Mouse (Mus musculus): ENCODE data around the gene Fbxl17. TPM values are rescaled to one million over a fixed set of nuclear protein-coding genes. Genes with fewer than 3 reads are reported as not detected.

Fbxl17 gene
- polyA plus RNA-seq, 1 experiment from 2014 or later, result 12.0 TPM

DNA sequence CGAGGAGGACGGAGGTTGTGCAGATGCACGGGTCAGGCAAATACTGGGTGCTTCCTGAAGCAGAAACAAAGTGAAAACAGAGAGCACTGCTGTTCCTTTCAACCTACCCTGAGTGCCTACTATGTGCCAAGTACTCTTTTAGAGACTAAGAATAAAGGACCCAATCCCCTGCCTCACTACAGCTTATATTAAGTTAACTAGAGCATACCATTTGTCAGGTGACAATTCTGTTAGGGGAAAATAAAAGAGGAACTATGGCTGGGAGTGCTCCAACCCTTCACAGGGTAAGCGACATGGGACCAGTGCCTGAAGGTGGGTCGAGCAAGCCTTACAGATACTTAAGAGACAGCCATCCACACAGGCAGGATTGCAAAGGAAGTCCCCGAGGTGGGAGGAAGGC is 407.0 kb downstream of the Fbxl17 start:
- no peak overlapping the region for H3K4me2 ChIP-seq
- H3K27ac ChIP-seq, result no peak overlapping the region
- H3K9me3 ChIP-seq, result 0 out of 2 replicates have a peak, but pooled peaks cover 3% of the 10 kb centered on the region
- 84% methylated on average over 6 of the region's 6 CpGs for WGBS
- no peaks in the 10 kb centered on the region for H3K27me3 ChIP-seq
- no peak overlapping the region for H3K4me3 ChIP-seq
- ATAC-seq (ENCODE audit: low FRiP score), result no peak
- H3K36me3 ChIP-seq, result no peaks in the 10 kb centered on the region
- no peak overlapping the region for H3K9ac ChIP-seq
- H3K4me1 ChIP-seq (replicated peaks), result no peaks in the 10 kb centered on the region

DNA sequence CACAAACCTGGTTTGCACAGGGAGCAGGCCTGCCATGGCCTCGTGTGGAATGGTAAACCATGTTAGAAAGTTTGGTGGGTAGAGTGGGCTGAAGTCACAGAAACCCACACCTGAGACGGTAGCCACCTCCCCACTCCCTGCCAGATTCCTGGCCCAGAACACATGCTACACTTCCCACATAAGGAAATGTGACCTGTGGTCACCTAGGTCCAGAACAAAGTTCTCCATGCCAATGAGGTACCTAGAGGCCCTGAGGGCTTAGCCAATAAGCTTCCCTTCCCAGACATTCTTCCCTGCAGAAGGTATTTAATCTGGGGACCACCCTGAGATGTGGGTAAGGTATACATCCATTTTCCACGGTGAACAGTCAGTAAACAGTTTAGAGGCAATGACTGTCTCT is 409.7 kb downstream of the Fbxl17 start:
- no peak overlapping the region for H3K9ac ChIP-seq
- H3K4me3 ChIP-seq, result no peak overlapping the region
- no peak overlapping the region for H3K27ac ChIP-seq
- H3K36me3 ChIP-seq, result no peaks in the 10 kb centered on the region
- no peaks in the 10 kb centered on the region for H3K4me1 ChIP-seq (replicated peaks)
- no peak overlapping the region for H3K4me2 ChIP-seq
- WGBS, result 97% methylated on average over 3 of the region's 3 CpGs
- 0 out of 2 replicates have a peak, but pooled peaks cover 3% of the 10 kb centered on the region for H3K9me3 ChIP-seq
- no peak for ATAC-seq (ENCODE audit: low FRiP score)
- H3K27me3 ChIP-seq, result no peaks in the 10 kb centered on the region

DNA sequence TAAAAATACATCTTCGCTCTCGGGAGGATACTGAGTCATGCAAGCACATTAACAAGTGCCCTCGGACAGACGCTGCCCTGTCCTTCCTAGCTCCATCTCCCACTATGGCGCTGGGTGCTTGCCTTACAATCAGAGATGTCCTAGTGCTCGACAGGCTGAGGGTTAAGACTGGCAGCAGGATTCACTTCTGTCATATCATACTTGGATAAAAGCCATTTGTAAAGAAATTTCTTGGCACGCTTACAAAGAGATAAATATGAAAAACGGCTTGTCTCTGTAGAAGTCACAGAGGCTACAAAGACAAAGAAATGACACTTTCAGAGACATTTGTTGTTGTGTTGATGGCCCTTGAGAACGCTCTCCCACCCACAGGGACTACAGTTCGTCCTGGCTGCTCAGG is 412.6 kb downstream of the Fbxl17 start:
- 0 out of 2 replicates have a peak, but pooled peaks cover 3% of the 10 kb centered on the region for H3K9me3 ChIP-seq

DNA sequence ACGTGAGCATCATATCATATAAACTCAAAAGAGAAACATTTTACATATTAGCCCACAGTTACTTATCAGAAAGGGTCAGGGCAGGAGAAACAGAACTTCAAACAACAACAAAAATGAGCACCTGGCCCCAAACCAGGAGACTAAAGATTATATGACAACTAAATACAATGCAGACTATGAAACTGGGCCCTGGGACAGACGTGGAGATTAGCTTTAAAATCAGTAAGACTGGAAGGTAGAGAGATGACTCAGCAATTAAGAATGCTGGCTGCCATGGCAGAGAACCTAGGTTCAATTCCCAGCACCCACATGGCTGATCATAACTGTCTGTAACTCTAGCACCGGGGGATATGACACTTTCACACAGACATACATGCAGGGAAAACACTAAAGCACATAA is 413.3 kb downstream of the Fbxl17 start:
- WGBS, result 80% methylated on average over 3 of the region's 3 CpGs
- Histone ChIP-seq H3K9ac (no peak overlapping the region), H3K36me3 (no peaks in the 10 kb centered on the region), H3K27me3 (no peaks in the 10 kb centered on the region), H3K4me1 (replicated peaks) (no peaks in the 10 kb centered on the region), H3K9me3 (0 out of 2 replicates have a peak, but pooled peaks cover 3% of the 10 kb centered on the region), H3K27ac (no peak overlapping the region), H3K4me3 (no peak overlapping the region), H3K4me2 (no peak overlapping the region)
- no peak for ATAC-seq (ENCODE audit: low FRiP score)

More for the DNA sequence above, 412.6 kb downstream of the Fbxl17 start:
- Histone ChIP-seq H3K36me3 (no peaks in the 10 kb centered on the region), H3K9ac (no peak overlapping the region), H3K4me2 (no peak overlapping the region), H3K4me1 (replicated peaks) (no peaks in the 10 kb centered on the region), H3K27ac (no peak overlapping the region), H3K27me3 (no peaks in the 10 kb centered on the region), H3K4me3 (no peak overlapping the region)
- WGBS, result 83% methylated on average over 10 of the region's 10 CpGs
- no peak for ATAC-seq (ENCODE audit: low FRiP score)

DNA sequence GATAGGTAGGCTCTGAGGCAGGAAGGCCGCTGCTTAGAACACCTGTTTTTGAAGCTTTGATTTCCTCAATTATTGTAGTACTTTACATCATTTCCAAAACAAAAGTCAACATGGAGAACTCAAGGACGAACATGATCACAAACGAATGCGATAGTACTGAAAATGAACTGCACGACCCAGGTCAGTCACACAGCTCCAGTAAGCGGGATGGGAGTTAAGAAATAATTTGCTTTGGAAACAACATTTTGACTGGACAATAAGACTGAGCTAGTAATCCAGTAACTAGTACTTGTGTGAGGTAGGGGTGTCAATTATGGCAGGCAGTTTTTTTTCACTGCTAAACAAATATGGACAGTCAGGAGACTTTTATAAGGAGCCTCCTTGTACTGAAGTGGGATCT is 414.6 kb downstream of the Fbxl17 start:
- H3K9me3 ChIP-seq, result 0 out of 2 replicates have a peak, but pooled peaks cover 3% of the 10 kb centered on the region
- no peak overlapping the region for H3K4me3 ChIP-seq
- H3K36me3 ChIP-seq, result no peaks in the 10 kb centered on the region
- 0 out of 2 replicates have a peak, but pooled peaks cover 4% of the 10 kb centered on the region for H3K4me1 ChIP-seq (replicated peaks)
- H3K9ac ChIP-seq, result no peak overlapping the region
- ATAC-seq (ENCODE audit: low FRiP score), result no peak
- no peak overlapping the region for H3K4me2 ChIP-seq
- WGBS, result 97% methylated on average over 6 of the region's 6 CpGs
- H3K27ac ChIP-seq, result no peak overlapping the region
- no peaks in the 10 kb centered on the region for H3K27me3 ChIP-seq

DNA sequence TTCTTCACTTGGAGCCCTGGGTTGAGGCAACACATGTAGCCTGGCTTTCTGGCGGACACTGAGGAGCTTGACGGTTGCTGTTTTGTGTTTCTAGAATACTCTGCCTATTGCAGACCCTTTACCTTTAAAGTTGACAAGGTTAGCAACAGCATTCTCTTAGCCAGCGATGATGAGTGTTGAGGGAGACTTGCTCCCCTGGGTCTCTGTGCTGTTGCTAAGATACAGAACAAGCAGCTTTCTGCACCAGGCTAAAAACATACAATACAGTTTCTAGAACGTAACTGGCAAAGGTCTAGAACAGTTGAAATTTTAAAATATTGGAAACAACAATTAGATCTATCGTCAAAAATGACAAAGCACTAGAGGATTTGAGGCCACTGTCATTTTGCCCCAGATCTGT is 420.7 kb downstream of the Fbxl17 start:
- no peak overlapping the region for H3K27ac ChIP-seq

DNA sequence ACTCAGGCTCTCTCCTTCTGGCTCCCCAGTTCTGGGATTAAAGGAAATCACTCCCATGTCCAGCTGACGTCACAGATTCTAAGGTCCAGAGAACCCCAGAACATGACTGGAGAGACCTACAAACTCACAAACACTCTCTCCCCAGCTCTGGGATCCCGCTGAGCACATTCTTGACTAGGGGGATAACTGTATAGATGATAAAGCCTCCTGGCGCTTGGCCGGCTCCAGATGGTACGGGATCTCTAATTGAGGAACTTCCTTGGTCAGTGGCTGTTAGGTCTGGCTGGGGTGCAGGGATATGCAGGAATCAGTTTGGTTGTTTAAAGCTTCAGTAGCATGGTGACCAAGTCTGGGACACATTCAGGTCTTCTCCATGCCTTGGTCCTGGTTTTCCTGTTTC is 422.3 kb downstream of the Fbxl17 start:
- H3K4me1 ChIP-seq (replicated peaks), result peaks cover 41% of the 10 kb centered on the region
- no peaks in the 10 kb centered on the region for H3K9me3 ChIP-seq
- H3K36me3 ChIP-seq, result no peaks in the 10 kb centered on the region
- H3K4me2 ChIP-seq, result no peak overlapping the region
- ATAC-seq (ENCODE audit: low FRiP score), result no peak
- WGBS, result 80% methylated on average over 5 of the region's 5 CpGs
- no peak overlapping the region for H3K4me3 ChIP-seq
- no peaks in the 10 kb centered on the region for H3K27me3 ChIP-seq
- no peak overlapping the region for H3K9ac ChIP-seq
- H3K27ac ChIP-seq, result no peak overlapping the region

More for the DNA sequence above, 420.7 kb downstream of the Fbxl17 start:
- ATAC-seq (ENCODE audit: low FRiP score), result no peak
- no peak overlapping the region for H3K4me3 ChIP-seq
- H3K27me3 ChIP-seq, result no peaks in the 10 kb centered on the region
- H3K4me2 ChIP-seq, result no peak overlapping the region
- H3K9me3 ChIP-seq, result no peaks in the 10 kb centered on the region
- no peaks in the 10 kb centered on the region for H3K36me3 ChIP-seq
- 54% methylated on average over 5 of the region's 5 CpGs for WGBS
- peaks cover 38% of the 10 kb centered on the region for H3K4me1 ChIP-seq (replicated peaks)
- H3K9ac ChIP-seq, result no peak overlapping the region; the same call in 1 of the 2 replicates

DNA sequence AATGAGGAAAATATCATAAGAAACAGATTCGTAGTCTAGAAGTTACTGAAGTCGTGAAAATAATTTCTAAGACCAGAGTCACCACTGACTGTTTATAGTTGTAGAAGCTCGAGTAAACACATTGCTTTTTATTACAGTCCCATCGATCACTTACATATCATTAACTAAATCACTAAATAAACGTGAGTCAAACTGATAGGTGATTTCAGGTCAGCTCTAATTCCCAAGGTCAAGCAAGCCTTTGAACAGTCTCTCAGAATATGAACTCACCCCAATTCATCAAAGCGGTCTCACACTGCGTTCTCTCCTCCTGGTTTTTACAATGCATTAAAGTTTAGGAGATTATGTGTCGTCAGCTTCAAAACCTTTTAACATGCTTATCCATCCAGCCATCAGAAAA is 423.2 kb downstream of the Fbxl17 start:
- Histone ChIP-seq H3K4me1 (replicated peaks) (peaks cover 41% of the 10 kb centered on the region), H3K9ac (no peak overlapping the region), H3K4me2 (no peak overlapping the region), H3K27ac (no peak overlapping the region), H3K27me3 (no peaks in the 10 kb centered on the region), H3K36me3 (no peaks in the 10 kb centered on the region), H3K4me3 (no peak overlapping the region), H3K9me3 (no peaks in the 10 kb centered on the region)
- no peak for ATAC-seq (ENCODE audit: low FRiP score)
- WGBS, result 57% methylated on average over 8 of the region's 8 CpGs

DNA sequence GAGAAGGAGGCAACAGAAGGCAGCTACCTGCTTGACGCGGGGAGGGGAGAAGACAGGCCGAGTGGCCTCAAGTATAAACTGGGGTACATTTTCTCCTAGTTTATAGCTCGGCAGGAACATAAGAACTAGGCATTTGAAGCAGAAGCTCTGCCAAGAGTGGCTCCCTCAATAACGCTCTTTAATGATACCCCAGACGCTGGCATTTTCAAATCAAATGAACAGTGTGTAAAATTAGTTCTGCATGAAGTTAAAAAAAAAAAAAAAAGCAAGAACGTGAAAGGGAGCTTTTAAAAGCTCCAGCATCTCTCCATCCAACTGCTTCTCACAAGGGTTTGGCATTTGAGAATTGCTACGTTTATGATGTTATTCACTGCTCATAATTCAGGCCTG is 423.8 kb downstream of the Fbxl17 start:
- H3K4me1 ChIP-seq (replicated peaks), result peaks cover 44% of the 10 kb centered on the region
- no peak overlapping the region for H3K4me2 ChIP-seq
- ATAC-seq (ENCODE audit: low FRiP score), result no peak
- H3K4me3 ChIP-seq, result no peak overlapping the region
- H3K27ac ChIP-seq, result no peak overlapping the region
- no peaks in the 10 kb centered on the region for H3K36me3 ChIP-seq
- 49% methylated on average over 8 of the region's 8 CpGs for WGBS
- H3K9me3 ChIP-seq, result no peaks in the 10 kb centered on the region
- no peak overlapping the region for H3K9ac ChIP-seq
- H3K27me3 ChIP-seq, result no peaks in the 10 kb centered on the region

DNA sequence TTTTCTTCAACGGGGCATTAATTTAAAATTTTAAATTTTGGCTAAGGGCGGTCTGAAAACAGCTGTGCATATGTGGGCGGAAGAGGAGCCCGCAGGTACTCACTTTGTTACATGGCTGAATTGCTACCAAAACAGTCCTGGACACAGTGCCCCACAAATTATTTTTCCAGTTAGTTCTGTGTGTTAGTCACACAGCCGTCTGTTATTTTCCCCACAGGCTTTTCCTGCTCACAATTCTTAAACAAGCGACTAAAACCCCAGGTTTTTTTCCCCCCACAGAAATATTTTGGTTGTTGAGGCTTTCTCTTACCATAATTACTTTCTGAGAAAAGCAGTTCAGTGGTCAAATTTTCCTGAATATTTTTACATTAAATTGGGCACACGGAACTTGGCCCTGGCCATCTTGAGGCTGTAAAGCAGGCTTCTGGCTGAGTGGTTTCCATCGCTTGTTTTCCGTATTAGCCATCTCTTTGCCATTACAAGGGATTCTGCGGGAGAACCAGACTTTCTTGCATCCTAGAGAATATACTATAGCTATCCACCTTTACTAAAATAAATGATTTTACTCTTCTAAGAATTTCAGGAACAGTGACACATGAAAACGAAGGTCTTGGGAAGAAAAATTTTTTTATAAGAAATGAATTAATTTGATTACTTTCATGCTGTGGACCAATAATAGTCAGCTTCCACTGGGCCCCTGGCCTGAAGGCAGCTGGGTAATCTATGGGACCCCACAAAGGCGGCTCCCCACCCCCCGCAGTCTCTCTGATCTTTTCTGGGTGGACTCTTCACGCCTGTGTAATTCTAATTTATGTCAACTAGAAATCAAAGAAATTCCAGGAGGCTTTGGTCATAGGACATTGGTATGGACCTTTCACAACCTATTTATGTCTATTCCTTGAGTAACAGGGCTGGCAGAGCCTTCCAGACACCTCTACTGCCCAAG is 424.5 kb downstream of the Fbxl17 start:
- H3K27ac ChIP-seq, result no peak overlapping the region
- ATAC-seq (ENCODE audit: low FRiP score), result no peak
- H3K4me1 ChIP-seq (replicated peaks), result peaks cover 50% of the 10 kb centered on the region
- H3K9me3 ChIP-seq, result no peaks in the 10 kb centered on the region
- H3K36me3 ChIP-seq, result no peaks in the 10 kb centered on the region
- H3K4me2 ChIP-seq, result no peak overlapping the region
- no peaks in the 10 kb centered on the region for H3K27me3 ChIP-seq
- WGBS, result 60% methylated on average over 14 of the region's 14 CpGs
- no peak overlapping the region for H3K4me3 ChIP-seq
- H3K9ac ChIP-seq, result no peak overlapping the region

DNA sequence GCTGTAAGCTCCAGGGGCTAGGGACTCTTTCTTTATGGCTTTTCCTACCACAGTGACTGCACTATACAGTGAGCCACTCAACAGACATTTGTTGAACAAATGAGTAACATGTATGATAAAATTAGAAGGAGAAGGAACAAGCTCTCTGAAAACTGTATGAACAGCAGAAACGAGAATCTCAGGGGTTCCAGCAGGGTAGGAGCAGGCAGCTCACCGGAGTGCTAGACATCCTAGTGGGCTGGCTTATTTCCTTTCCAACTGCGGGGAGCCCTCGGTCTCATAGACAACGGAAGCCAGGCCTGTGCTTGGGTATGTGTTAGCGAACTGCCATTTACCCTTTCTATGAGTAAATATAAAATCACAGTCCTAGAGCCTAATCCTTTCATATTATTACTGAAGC is 426.5 kb downstream of the Fbxl17 start:
- no peaks in the 10 kb centered on the region for H3K36me3 ChIP-seq
- no peaks in the 10 kb centered on the region for H3K27me3 ChIP-seq
- 75% methylated on average over 6 of the region's 6 CpGs for WGBS
- H3K4me2 ChIP-seq, result no peak overlapping the region
- no peaks in the 10 kb centered on the region for H3K9me3 ChIP-seq
- H3K9ac ChIP-seq, result no peak overlapping the region
- no peak overlapping the region for H3K4me3 ChIP-seq
- no peak overlapping the region for H3K27ac ChIP-seq
- no peak for ATAC-seq (ENCODE audit: low FRiP score)
- peaks cover 48% of the 10 kb centered on the region for H3K4me1 ChIP-seq (replicated peaks)

DNA sequence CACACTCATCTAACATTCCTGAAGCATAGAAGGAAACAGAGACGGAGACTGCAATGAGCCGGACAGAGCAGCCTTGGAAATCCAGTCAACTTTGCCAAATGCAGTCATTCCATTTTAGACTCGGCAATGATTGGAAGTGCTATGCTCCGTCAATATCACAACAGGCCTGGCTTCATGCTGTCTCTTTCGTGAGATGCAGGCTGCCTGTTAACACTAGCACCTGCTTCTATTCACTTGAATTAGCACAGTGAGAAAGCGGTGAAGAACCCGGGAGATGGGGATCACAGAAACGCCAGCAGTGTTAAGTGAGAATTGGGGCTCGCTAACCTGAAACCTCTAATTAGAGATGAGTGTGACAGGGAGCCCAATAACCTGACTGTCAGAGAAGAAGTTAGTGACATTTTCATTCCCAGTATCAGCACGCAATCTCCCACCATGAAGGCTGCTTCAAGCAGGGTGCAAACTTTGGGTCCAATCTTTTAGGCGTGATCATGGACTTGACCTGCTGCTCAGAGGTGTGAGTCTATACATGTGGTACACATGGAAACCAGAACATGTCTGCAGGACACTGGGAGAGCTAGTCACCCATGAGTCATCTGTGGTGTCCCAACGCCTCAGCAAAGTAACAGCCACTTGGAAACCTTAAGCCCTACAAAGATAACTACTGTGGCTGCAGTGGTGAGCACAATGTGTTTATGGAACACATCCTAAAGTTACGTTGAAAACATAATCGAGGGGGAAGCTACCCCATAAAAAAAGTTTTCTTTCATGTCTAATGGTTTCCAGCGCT is 428.5 kb downstream of the Fbxl17 start:
- ATAC-seq (ENCODE audit: low FRiP score), result no peak
- H3K27me3 ChIP-seq, result no peaks in the 10 kb centered on the region
- no peak overlapping the region for H3K4me3 ChIP-seq
- H3K4me2 ChIP-seq, result no peak overlapping the region
- 69% methylated on average over 15 of the region's 15 CpGs for WGBS
- H3K9ac ChIP-seq, result no peak overlapping the region
- H3K4me1 ChIP-seq (replicated peaks), result peaks cover 39% of the 10 kb centered on the region
- H3K27ac ChIP-seq, result no peak overlapping the region
- no peaks in the 10 kb centered on the region for H3K36me3 ChIP-seq
- no peaks in the 10 kb centered on the region for H3K9me3 ChIP-seq

Measured in hindbrain, embryonic 13.5 days (tissue).